Mouse (Mus musculus) stomach, postnatal 0 days (tissue): ENCODE data around the gene Aamdc.

Experiments
- CTCF ChIP-seq: IDR thresholded peaks from 2 replicates; pipeline ENCODE4 v1.5.1; 2016; ENCODE audit warnings: antibody characterized with exemption, low read depth, mild to moderate bottlenecking, moderate library complexity
- EP300 ChIP-seq: optimal IDR thresholded peaks from 2 replicates; pipeline ENCODE3; 2016; ENCODE audit warnings: antibody characterized with exemption

- TF ChIP-seq CTCF (no peak), EP300 (no peak)
These were observed 44.1 kb upstream of the Aamdc start for GRCm38 (mm10) chr7:97623402-97623801.
